Mouse (Mus musculus) cerebellum, adult 2 months (tissue): ENCODE measurements around the gene Ppm1d.

Experiments used
- CTCF ChIP-seq: fragments of 200-500 bp; IDR thresholded peaks from 2 replicates; pipeline ENCODE4 v1.5.1; 2011; ENCODE audit warnings: low read depth, mild to moderate bottlenecking, control low read depth, low read length, moderate library complexity, borderline replicate concordance; ENCODE audit not compliant: insufficient read depth
- POLR2A ChIP-seq: fragments of 200-500 bp; IDR thresholded peaks from 2 replicates; pipeline ENCODE4 v1.6.1; 2011; ENCODE audit warnings: low read length, control low read depth, borderline replicate concordance; ENCODE audit not compliant: insufficient read depth

- TF ChIP-seq CTCF (no peak), POLR2A (no peak)
These were observed 17.7 kb downstream of the Ppm1d start for GRCm38 (mm10) chr11:85328717-85329116.
